Mouse (Mus musculus) erythroblast, embryonic 14.5 days (primary cell): Measurements from ENCODE around the gene Trmt1l. TPM values are rescaled to one million over a fixed set of nuclear protein-coding genes. Genes with fewer than 3 reads are reported as not detected.

Source experiments
- H3K27me3 ChIP-seq: 2 replicates; pipeline ENCODE4 v1.6.1; 2012; ENCODE audit warnings: inconsistent platforms; ENCODE audit not compliant: control insufficient read depth
- H3K36me3 ChIP-seq: 2 replicates; pipeline ENCODE4 v1.6.1; 2012; ENCODE audit warnings: mild to moderate bottlenecking, inconsistent platforms; ENCODE audit not compliant: control insufficient read depth
- H3K4me1 ChIP-seq: 2 replicates; pipeline ENCODE4 v1.6.1; 2012; ENCODE audit warnings: inconsistent platforms; ENCODE audit not compliant: control insufficient read depth
- H3K4me3 ChIP-seq: replicated peaks from 2 replicates; pipeline ENCODE3; 2012; ENCODE audit warnings: moderate library complexity, mild to moderate bottlenecking, inconsistent platforms
- H3K9me3 ChIP-seq: 2 replicates; pipeline ENCODE4 v1.6.1; 2012; ENCODE audit warnings: low read length, inconsistent platforms, mixed read lengths; ENCODE audit not compliant: control insufficient read depth
- GATA1 ChIP-seq: IDR thresholded peaks from 2 replicates; pipeline ENCODE4 v1.6.1; 2012; ENCODE audit warnings: low read length, inconsistent platforms, mixed read lengths
- TAL1 ChIP-seq: IDR thresholded peaks from 3 replicates; pipeline ENCODE4 v1.6.1; 2012; ENCODE audit warnings: low read length, inconsistent platforms, mixed read lengths
- polyA plus RNA-seq: library from polyadenylated mRNA; stranded (reverse); fragments of >175 nt; gene quantifications from 2 replicates; pipeline ENCODE4 v1.2.3, GENCODE M21; 2012

Trmt1l gene
- polyA plus RNA-seq, 1 experiment: 0.38 TPM

GRCm38 (mm10) chr1:151500531-151501361, 72.4 kb downstream of the Trmt1l start, which contains the start of gene Rnf2:
Rnf2 (minus strand) TSS chr1:151500955.
- TF ChIP-seq GATA1 (no peak), TAL1 (no peak)
- Histone ChIP-seq H3K27me3 (no peaks in the 10 kb centered on the region; the same call in none of the 2 replicates), H3K9me3 (no peaks in the 10 kb centered on the region), H3K36me3 (no peaks in the 10 kb centered on the region), H3K4me1 (peaks cover 23% of the 10 kb centered on the region), H3K4me3 (peak within 1 kb of the TSS; percentile 92)

Other genes with a start within 250 kb of the Trmt1l start
- 0.04 TPM in 1 of 2 replicates, not detected in the other for gene Gm47985, start 246.0 kb upstream of the Trmt1l start, polyA plus RNA-seq
- 0.02 TPM in 1 of 2 replicates, not detected in the other for gene Gm8947, start 236.2 kb upstream of the Trmt1l start, polyA plus RNA-seq
- gene Gm47995, start 230.1 kb upstream of the Trmt1l start, polyA plus RNA-seq: not detected in 2 replicates
- 0.24 and 0.46 TPM in 2 replicates for gene 3110040M04Rik, start 224.4 kb upstream of the Trmt1l start, polyA plus RNA-seq
- gene Gm47996, start 218.4 kb upstream of the Trmt1l start, polyA plus RNA-seq: not detected in 2 replicates
- gene Ivns1abp, start 84.1 kb upstream of the Trmt1l start, polyA plus RNA-seq: 0.72 and 1.1 TPM in 2 replicates
- gene Swt1, start 87 bp upstream of the Trmt1l start, polyA plus RNA-seq: 0.22 and 0.31 TPM in 2 replicates
- 0.45 and 0.64 TPM in 2 replicates for gene Rnf2, start 72.4 kb downstream of the Trmt1l start, polyA plus RNA-seq
- 0.06 TPM in 2 replicates for gene Fam129a, start 142.6 kb downstream of the Trmt1l start, polyA plus RNA-seq